Mouse (Mus musculus): ENCODE data around the gene Cog7. TPM values are rescaled to one million over a fixed set of nuclear protein-coding genes. Genes with fewer than 3 reads are reported as not detected.

Cog7 gene
- 24.5 and 27.3 TPM in 2 replicates for polyA plus RNA-seq (2015; fragmentation: Nextera tagmentation; extraction: Ambion mirVana)

DNA sequence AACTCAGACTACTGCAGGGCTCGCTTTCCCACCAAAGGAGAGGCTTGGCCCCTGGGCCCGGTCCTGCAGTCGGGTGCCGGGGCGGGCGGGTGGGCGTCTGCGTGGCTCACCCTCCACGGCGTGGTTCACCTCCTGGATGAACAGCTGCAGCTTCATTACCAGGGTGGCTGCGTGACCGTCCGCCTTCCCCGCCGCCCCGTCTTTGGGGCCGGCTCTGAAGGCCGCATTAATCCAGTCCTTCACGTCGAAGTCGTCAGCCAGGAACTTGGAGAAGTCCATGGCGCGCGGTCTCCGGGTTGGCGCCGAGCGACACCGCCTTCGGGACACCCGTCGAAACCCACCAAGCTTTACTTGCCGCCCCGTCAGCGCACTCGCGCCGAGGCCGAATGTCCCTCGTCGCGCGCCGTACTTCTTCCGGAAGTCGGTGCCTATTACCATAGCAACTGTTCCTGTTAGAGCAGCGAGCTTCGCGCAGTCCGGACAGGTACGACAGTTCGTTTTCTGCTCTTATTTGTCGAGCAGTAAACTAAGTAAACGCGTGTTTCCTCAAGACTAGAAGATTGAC lies at the start of gene Cog7:
Gene Cog7, minus strand, starts transcription at position 405 of the 565 bp plus-strand sequence.
- Histone ChIP-seq H3K4me3 (peak within 1 kb of the TSS; percentile 88), H3K36me3 (peaks cover 4% of the 10 kb centered on the region; the same call in 1 of the 2 replicates), H3K9ac (peak within 1 kb of the TSS; percentile 82), H3K27ac (no peak within 1 kb of the TSS), H3K27me3 (no peaks in the 10 kb centered on the region), H3K4me1 (peaks cover 14% of the 10 kb centered on the region), H3K4me2 (peak within 1 kb of the TSS; percentile 67), H3K9me3 (no peaks in the 10 kb centered on the region)
- ATAC-seq (ENCODE audit: borderline replicate concordance, extremely low read depth, low FRiP score, low TSS enrichment), result peak; percentile 88
- under 1% methylated on average over 55 of the region's 55 CpGs for WGBS

DNA sequence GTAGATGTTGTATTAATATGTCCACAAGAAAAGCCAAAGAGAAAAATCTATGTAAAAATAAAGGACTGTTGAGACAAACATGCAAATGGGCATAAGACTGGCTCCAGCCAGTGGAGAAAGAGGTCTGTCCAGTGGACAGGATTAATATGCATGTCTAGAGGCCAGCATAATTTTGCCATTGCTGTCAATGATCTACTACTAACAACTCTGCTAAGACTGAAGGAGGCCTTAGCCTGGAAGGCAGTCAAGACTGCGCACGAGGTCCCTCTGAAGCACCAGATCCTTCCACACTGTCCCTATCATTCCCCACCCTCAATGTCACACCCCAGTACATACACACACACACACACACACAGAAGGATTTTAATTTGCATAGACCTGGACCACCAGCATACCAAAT lies 40.6 kb upstream of the Cog7 start:
- Histone ChIP-seq H3K27me3 (no peaks in the 10 kb centered on the region), H3K27ac (no peak overlapping the region), H3K4me1 (peaks cover 23% of the 10 kb centered on the region), H3K9me3 (no peaks in the 10 kb centered on the region), H3K4me3 (no peak overlapping the region), H3K9ac (no peak overlapping the region), H3K4me2 (no peak overlapping the region), H3K36me3 (no peaks in the 10 kb centered on the region)
- no peak for ATAC-seq (ENCODE audit: borderline replicate concordance, extremely low read depth, low FRiP score, low TSS enrichment)
- WGBS, result 84% methylated on average over 2 of the region's 2 CpGs

GRCm38 (mm10) chr7:122020667-122021354 lies 39.3 kb upstream of the Cog7 start, which contains the start of gene Gga2:
Gene Gga2 (minus strand): TSS chr7:122021222.
- ATAC-seq (ENCODE audit: borderline replicate concordance, extremely low read depth, low FRiP score, low TSS enrichment), result peak; percentile 89
- peaks cover 27% of the 10 kb centered on the region for H3K4me1 ChIP-seq
- WGBS, result under 1% methylated on average over 49 of the region's 50 CpGs
- H3K4me3 ChIP-seq, result peak within 1 kb of the TSS; percentile 72
- no peaks in the 10 kb centered on the region for H3K27me3 ChIP-seq
- no peaks in the 10 kb centered on the region for H3K9me3 ChIP-seq
- H3K9ac ChIP-seq, result peak within 1 kb of the TSS; percentile 72
- H3K27ac ChIP-seq, result peak within 1 kb of the TSS; percentile 86
- H3K36me3 ChIP-seq, result no peaks in the 10 kb centered on the region
- H3K4me2 ChIP-seq, result peak within 1 kb of the TSS; percentile 76

GRCm38 (mm10) chr7:122020273-122020666 lies 38.8 kb upstream of the Cog7 start:
- peak overlapping the region; percentile 76 for H3K4me2 ChIP-seq
- no peaks in the 10 kb centered on the region for H3K27me3 ChIP-seq
- H3K9ac ChIP-seq, result peak overlapping the region; percentile 72
- H3K4me3 ChIP-seq, result peak overlapping the region; percentile 72
- peak overlapping the region; percentile 86 for H3K27ac ChIP-seq
- no peaks in the 10 kb centered on the region for H3K36me3 ChIP-seq
- WGBS, result under 1% methylated on average over 6 of the region's 6 CpGs
- ATAC-seq (ENCODE audit: borderline replicate concordance, extremely low read depth, low FRiP score, low TSS enrichment), result peak; percentile 2; the same call in 1 of the 2 replicates
- H3K9me3 ChIP-seq, result no peaks in the 10 kb centered on the region
- peaks cover 33% of the 10 kb centered on the region for H3K4me1 ChIP-seq

- 0 out of 2 replicates have a peak overlapping the region, but pooled peaks have one; percentile 2 for H3K4me3 ChIP-seq
- no peak for ATAC-seq (ENCODE audit: borderline replicate concordance, extremely low read depth, low FRiP score, low TSS enrichment)
- 83% methylated on average over 7 of the region's 7 CpGs for WGBS
- peaks cover 41% of the 10 kb centered on the region for H3K4me1 ChIP-seq
- peak overlapping the region; percentile 76; the same call in 1 of the 2 replicates for H3K4me2 ChIP-seq
- no peaks in the 10 kb centered on the region for H3K9me3 ChIP-seq
- H3K36me3 ChIP-seq, result no peaks in the 10 kb centered on the region
- H3K27me3 ChIP-seq, result no peaks in the 10 kb centered on the region
- H3K27ac ChIP-seq, result peak overlapping the region; percentile 39
- H3K9ac ChIP-seq, result no peak overlapping the region
Measured at GRCm38 (mm10) chr7:122018978-122019377, 37.5 kb upstream of the Cog7 start.

DNA sequence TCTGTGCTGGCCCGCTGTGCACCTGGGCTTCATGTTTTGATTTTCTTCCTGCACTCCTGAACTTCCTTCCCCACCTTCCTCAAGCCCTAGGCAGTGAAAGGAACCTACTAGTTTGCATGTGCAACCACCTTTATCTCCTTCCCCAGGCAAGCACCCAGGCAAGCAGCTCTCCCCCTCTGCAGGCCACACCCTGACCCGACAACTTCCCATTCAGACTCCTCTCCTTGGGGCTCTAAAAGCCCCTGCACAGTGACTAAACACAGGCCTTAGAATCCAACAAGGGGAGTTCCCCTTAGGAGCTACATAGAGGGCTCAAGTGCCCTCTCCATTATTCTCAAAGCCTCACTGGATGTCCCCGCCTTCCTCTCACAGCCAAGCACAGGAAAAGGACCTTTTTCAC lies 36.7 kb upstream of the Cog7 start:
- no peaks in the 10 kb centered on the region for H3K36me3 ChIP-seq
- 50% methylated on average over 3 of the region's 3 CpGs for WGBS
- no peaks in the 10 kb centered on the region for H3K27me3 ChIP-seq
- no peak overlapping the region for H3K4me3 ChIP-seq
- no peak overlapping the region for H3K9ac ChIP-seq
- peaks cover 41% of the 10 kb centered on the region for H3K4me1 ChIP-seq
- ATAC-seq (ENCODE audit: borderline replicate concordance, extremely low read depth, low FRiP score, low TSS enrichment), result no peak
- H3K4me2 ChIP-seq, result 0 out of 2 replicates have a peak overlapping the region, but pooled peaks have one; percentile 2
- no peaks in the 10 kb centered on the region for H3K9me3 ChIP-seq
- peak overlapping the region; percentile 39 for H3K27ac ChIP-seq

GRCm38 (mm10) chr7:122015734-122016133 lies 34.2 kb upstream of the Cog7 start:
- Histone ChIP-seq H3K9me3 (no peaks in the 10 kb centered on the region), H3K4me1 (peaks cover 41% of the 10 kb centered on the region), H3K36me3 (peaks cover 13% of the 10 kb centered on the region; the same call in 1 of the 2 replicates), H3K4me3 (no peak overlapping the region), H3K4me2 (0 out of 2 replicates have a peak overlapping the region, but pooled peaks have one; percentile 3), H3K9ac (no peak overlapping the region), H3K27me3 (no peaks in the 10 kb centered on the region), H3K27ac (no peak overlapping the region)
- no peak for ATAC-seq (ENCODE audit: borderline replicate concordance, extremely low read depth, low FRiP score, low TSS enrichment)
- 45% methylated on average over 10 of the region's 10 CpGs for WGBS

DNA sequence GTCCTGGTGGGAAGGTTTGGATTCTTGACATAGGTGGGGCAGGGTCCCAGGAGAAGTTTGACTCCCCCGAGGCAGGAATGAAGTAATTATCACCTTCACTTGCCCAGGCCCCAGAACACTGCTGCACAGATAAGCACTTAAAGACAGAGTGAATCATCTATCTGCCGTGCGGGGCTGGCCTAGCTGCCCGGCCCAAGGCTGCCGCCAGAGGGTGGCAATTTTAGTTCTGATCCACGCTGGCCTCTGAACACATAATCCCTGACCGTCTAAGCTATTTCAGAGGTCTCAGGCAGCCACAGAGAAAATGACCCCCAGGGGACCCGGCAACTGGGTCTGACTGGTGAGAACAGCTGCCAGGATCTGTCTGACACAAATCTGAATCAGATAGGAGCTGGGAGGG lies 33.6 kb upstream of the Cog7 start:
- 36% methylated on average over 8 of the region's 8 CpGs for WGBS
- Histone ChIP-seq H3K9me3 (no peaks in the 10 kb centered on the region), H3K4me1 (peaks cover 39% of the 10 kb centered on the region), H3K27ac (no peak overlapping the region), H3K4me3 (no peak overlapping the region), H3K27me3 (no peaks in the 10 kb centered on the region), H3K4me2 (no peak overlapping the region), H3K9ac (no peak overlapping the region), H3K36me3 (peaks cover 20% of the 10 kb centered on the region; the same call in 1 of the 2 replicates)
- no peak for ATAC-seq (ENCODE audit: borderline replicate concordance, extremely low read depth, low FRiP score, low TSS enrichment)

GRCm38 (mm10) chr7:122012949-122013348 lies 31.4 kb upstream of the Cog7 start:
- Histone ChIP-seq H3K27ac (no peak overlapping the region), H3K4me3 (no peak overlapping the region), H3K4me2 (no peak overlapping the region), H3K9ac (no peak overlapping the region), H3K4me1 (peaks cover 18% of the 10 kb centered on the region; the same call in 1 of the 2 replicates), H3K9me3 (no peaks in the 10 kb centered on the region), H3K27me3 (no peaks in the 10 kb centered on the region), H3K36me3 (peaks cover 37% of the 10 kb centered on the region)
- no peak for ATAC-seq (ENCODE audit: borderline replicate concordance, extremely low read depth, low FRiP score, low TSS enrichment)
- 68% methylated on average over 10 of the region's 10 CpGs for WGBS

DNA sequence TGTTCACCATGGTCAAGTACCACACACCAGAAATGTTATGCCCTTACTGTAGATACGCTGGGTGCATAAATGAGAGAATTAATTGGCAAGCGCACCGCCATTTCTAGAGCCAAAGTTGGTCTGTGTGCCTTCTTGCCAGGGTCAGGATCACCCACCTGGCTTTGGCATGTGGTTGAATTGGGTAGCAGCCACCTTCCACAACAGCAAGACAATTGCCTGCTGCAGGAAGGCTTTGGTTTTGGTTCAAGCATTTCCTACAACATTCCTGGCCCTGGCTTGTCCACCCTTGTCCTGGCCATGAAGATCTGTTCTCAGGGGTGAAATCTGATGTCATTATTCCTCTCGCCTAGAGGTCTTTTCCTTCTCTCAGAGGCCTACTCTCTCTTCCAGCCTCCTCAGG lies 30.9 kb upstream of the Cog7 start:
- WGBS, result 94% methylated on average over 4 of the region's 4 CpGs
- no peak overlapping the region for H3K4me3 ChIP-seq
- H3K4me2 ChIP-seq, result no peak overlapping the region
- peaks cover 18% of the 10 kb centered on the region; the same call in 1 of the 2 replicates for H3K4me1 ChIP-seq
- no peak overlapping the region for H3K27ac ChIP-seq
- no peak for ATAC-seq (ENCODE audit: borderline replicate concordance, extremely low read depth, low FRiP score, low TSS enrichment)
- no peaks in the 10 kb centered on the region for H3K9me3 ChIP-seq
- no peak overlapping the region for H3K9ac ChIP-seq
- H3K27me3 ChIP-seq, result no peaks in the 10 kb centered on the region
- peaks cover 42% of the 10 kb centered on the region for H3K36me3 ChIP-seq

DNA sequence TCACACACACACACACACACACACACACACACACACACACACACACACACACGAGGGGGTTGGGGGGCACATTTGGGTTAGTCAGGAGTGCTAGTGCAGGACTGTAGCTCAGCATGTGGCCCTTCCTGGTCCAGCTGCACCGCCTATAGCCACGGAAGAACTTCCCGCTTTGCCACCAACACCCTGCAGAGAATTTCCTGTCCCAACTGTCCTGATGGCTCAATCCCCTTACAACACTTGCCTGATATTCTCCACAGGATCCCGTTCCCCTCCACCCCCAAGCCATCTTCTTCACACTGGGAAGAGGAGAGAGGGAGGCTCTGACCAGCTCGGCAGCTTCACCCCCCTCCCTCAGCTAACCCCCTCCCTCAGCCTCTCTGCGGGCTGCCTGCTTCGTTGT lies 18.9 kb upstream of the Cog7 start:
- H3K27me3 ChIP-seq, result no peaks in the 10 kb centered on the region
- 76% methylated on average over 8 of the region's 8 CpGs for WGBS
- no peaks in the 10 kb centered on the region for H3K9me3 ChIP-seq
- H3K4me3 ChIP-seq, result no peak overlapping the region
- no peak overlapping the region for H3K4me2 ChIP-seq
- no peak overlapping the region for H3K9ac ChIP-seq
- no peaks in the 10 kb centered on the region for H3K4me1 ChIP-seq
- ATAC-seq (ENCODE audit: borderline replicate concordance, extremely low read depth, low FRiP score, low TSS enrichment), result no peak
- H3K27ac ChIP-seq, result no peak overlapping the region
- H3K36me3 ChIP-seq, result peaks cover 82% of the 10 kb centered on the region

- Histone ChIP-seq H3K9ac (no peak overlapping the region), H3K4me1 (no peaks in the 10 kb centered on the region), H3K27me3 (no peaks in the 10 kb centered on the region), H3K4me3 (no peak overlapping the region), H3K9me3 (no peaks in the 10 kb centered on the region), H3K27ac (no peak overlapping the region), H3K4me2 (no peak overlapping the region), H3K36me3 (peaks cover 74% of the 10 kb centered on the region)
- whole genome bisulfite sequencing, result 85% methylated on average over 5 of the region's 5 CpGs
- no peak for ATAC-seq (ENCODE audit: borderline replicate concordance, extremely low read depth, low FRiP score, low TSS enrichment)
Measured at GRCm38 (mm10) chr7:121995961-121996360, 14.4 kb upstream of the Cog7 start.

All from lung, embryonic 15.5 days (tissue).